In the genomic region with DNA sequence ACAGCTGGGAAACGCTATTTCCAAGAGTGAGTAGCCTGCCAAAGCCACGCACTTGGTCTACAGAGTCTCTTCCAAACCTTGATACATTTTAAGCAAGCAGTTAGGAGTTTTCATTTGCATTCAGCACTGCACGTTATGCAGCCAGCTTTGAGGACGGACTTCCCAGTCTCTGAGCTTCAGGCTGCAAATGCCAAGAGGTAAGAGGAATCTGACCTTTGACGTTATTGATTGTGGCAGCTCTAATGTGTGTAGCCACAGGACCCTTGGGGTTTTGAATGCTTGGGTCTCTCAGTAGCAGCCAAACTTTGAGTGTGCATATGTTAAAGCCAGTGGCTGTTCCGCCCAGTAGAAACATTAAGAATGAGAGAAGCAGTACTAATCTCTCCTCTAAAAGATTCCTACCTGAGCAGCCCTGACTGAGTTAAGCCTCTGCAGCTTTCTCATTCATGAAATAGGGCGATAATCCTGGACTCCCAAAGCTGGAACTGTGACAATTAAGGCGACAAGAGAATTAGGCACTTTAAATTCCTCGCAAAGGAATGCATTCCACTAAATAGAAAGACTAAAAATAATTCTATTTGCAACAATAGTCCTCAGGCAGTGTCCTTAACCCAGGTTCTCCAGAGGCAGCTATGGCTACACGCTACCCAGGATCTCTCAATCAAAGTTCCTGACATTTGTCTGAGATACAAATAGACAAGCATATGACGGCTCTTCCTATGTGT, we compare ENCODE assay signal across 17 mouse cellular contexts. TPM values are rescaled to one million over a fixed set of nuclear protein-coding genes. Genes with fewer than 3 reads are reported as not detected.
A peak's percentile ranks its signal among the peaks of the same experiment; 100 is the strongest.
DNase-seq lines count a peak whose midpoint lies in the region; ATAC-seq and TF ChIP-seq lines count a peak whose summit lies in the region.
"Had no signal": no experiment of that assay in that cellular context is flagged by ENCODE, and none has a peak within 500 bp of the region (broad histone marks: within the 10 kb centered on the region; RNA-seq: fewer than 3 reads in every experiment).

No protein-coding gene starts in this region.

- H3K4me2 ChIP-seq in hindbrain, postnatal 0 days (ENCODE audit: low read depth, low read length), result no peak overlapping the region
- no peak overlapping the region for H3K4me2 ChIP-seq in hindbrain, embryonic 12.5 days (replicated peaks)
- H3K4me2 ChIP-seq in midbrain, embryonic 14.5 days (ENCODE audit: low read length), result no peak overlapping the region
- H3K4me2 ChIP-seq: embryonic facial prominence, embryonic 15.5 days; hindbrain, embryonic 14.5 days; neural tube, embryonic 13.5 days; stomach, embryonic 15.5 days had no signal

- H3K27me3 ChIP-seq in hindbrain, postnatal 0 days (ENCODE audit: insufficient read depth, low read length), result no peaks in the 10 kb centered on the region
- H3K27me3 ChIP-seq in hindbrain, embryonic 12.5 days, result no peaks in the 10 kb centered on the region
- H3K27me3 ChIP-seq in embryonic facial prominence, embryonic 10.5 days (replicated peaks; ENCODE audit: low read depth, poor library complexity, severe bottlenecking), result no peaks in the 10 kb centered on the region
- H3K27me3 ChIP-seq in midbrain, embryonic 14.5 days (ENCODE audit: control insufficient read depth, insufficient read depth, low read length), result no peaks in the 10 kb centered on the region
- H3K27me3 ChIP-seq: embryonic facial prominence, embryonic 15.5 days; neural tube, embryonic 13.5 days; stomach, embryonic 15.5 days had no signal

- no peaks in the 10 kb centered on the region for H3K9me3 ChIP-seq in hindbrain, postnatal 0 days (ENCODE audit: low read length)
- no peaks in the 10 kb centered on the region for H3K9me3 ChIP-seq in hindbrain, embryonic 12.5 days (replicated peaks)
- no peaks in the 10 kb centered on the region for H3K9me3 ChIP-seq in embryonic facial prominence, embryonic 10.5 days
- H3K9me3 ChIP-seq in midbrain, embryonic 14.5 days (ENCODE audit: control insufficient read depth, low read length), result no peaks in the 10 kb centered on the region
- H3K9me3 ChIP-seq: embryonic facial prominence, embryonic 15.5 days; neural tube, embryonic 13.5 days; stomach, embryonic 15.5 days had no signal

- 34% methylated on average over 11 of the region's 11 CpGs for WGBS in hindbrain, postnatal 0 days
- WGBS in hindbrain, embryonic 12.5 days, result 48% methylated on average over 11 of the region's 11 CpGs
- WGBS in embryonic facial prominence, embryonic 10.5 days, result 37% methylated on average over 11 of the region's 11 CpGs
- WGBS in midbrain, embryonic 14.5 days, result 13% methylated on average over 11 of the region's 11 CpGs

- intact Hi-C loops in left cerebral cortex, postnatal 10 days (cut with DNase I), result no loop called here

- no peak overlapping the region for H3K4me3 ChIP-seq in hindbrain, postnatal 0 days (ENCODE audit: low read length)
- H3K4me3 ChIP-seq in hindbrain, embryonic 12.5 days, result no peak overlapping the region
- H3K4me3 ChIP-seq in embryonic facial prominence, embryonic 10.5 days, result no peak overlapping the region
- H3K4me3 ChIP-seq in midbrain, embryonic 14.5 days (replicated peaks; ENCODE audit: low read depth, low read length), result no peak overlapping the region
- H3K4me3 ChIP-seq: embryonic facial prominence, embryonic 15.5 days; neural tube, embryonic 13.5 days; stomach, embryonic 15.5 days had no signal

- no peak for TF ChIP-seq CTCF in hindbrain, postnatal 0 days (IDR thresholded peaks at IDR 0.05; ENCODE audit: low read depth)

- ATAC-seq in hindbrain, postnatal 0 days, result no peak
- no peak for ATAC-seq in hindbrain, embryonic 12.5 days (ENCODE audit: low FRiP score)
- no peak for ATAC-seq in midbrain, embryonic 14.5 days (ENCODE audit: low FRiP score, low TSS enrichment)
- ATAC-seq: intestine, postnatal 0 days had no signal

- no peak overlapping the region for H3K9ac ChIP-seq in hindbrain, postnatal 0 days (replicated peaks; ENCODE audit: low read length)
- no peak overlapping the region for H3K9ac ChIP-seq in hindbrain, embryonic 12.5 days
- no peak overlapping the region for H3K9ac ChIP-seq in midbrain, embryonic 14.5 days (replicated peaks; ENCODE audit: low read length)
- H3K9ac ChIP-seq: embryonic facial prominence, embryonic 15.5 days; hindbrain, embryonic 14.5 days; liver, embryonic 14.5 days; neural tube, embryonic 13.5 days; stomach, embryonic 15.5 days had no signal

- H3K27ac ChIP-seq in hindbrain, postnatal 0 days, result no peak overlapping the region
- no peak overlapping the region for H3K27ac ChIP-seq in hindbrain, embryonic 12.5 days
- H3K27ac ChIP-seq in embryonic facial prominence, embryonic 10.5 days (replicated peaks), result no peak overlapping the region
- no peak overlapping the region for H3K27ac ChIP-seq in midbrain, embryonic 14.5 days (replicated peaks; ENCODE audit: low read depth, low read length)
- H3K27ac ChIP-seq: embryonic facial prominence, embryonic 15.5 days; hindbrain, embryonic 14.5 days; liver, embryonic 14.5 days; neural tube, embryonic 13.5 days; stomach, embryonic 15.5 days had no signal

- no peaks in the 10 kb centered on the region for H3K36me3 ChIP-seq in hindbrain, postnatal 0 days (ENCODE audit: insufficient read depth, low read length)
- no peaks in the 10 kb centered on the region for H3K36me3 ChIP-seq in hindbrain, embryonic 12.5 days
- no peaks in the 10 kb centered on the region for H3K36me3 ChIP-seq in embryonic facial prominence, embryonic 10.5 days (replicated peaks)
- no peaks in the 10 kb centered on the region for H3K36me3 ChIP-seq in midbrain, embryonic 14.5 days (ENCODE audit: control insufficient read depth, insufficient read depth, low read length)
- H3K36me3 ChIP-seq: embryonic facial prominence, embryonic 15.5 days; neural tube, embryonic 13.5 days; stomach, embryonic 15.5 days had no signal

- DNase-seq in hindbrain, postnatal 0 days (ENCODE audit: low spot score), result peak; percentile 41
- DNase-seq in R1 (ENCODE audit: low read depth, low spot score), result peak; percentile 45
- DNase-seq in embryonic facial prominence, embryonic 10.5 days (ENCODE audit: low spot score), result peak; percentile 17
- peak; percentile 53 for DNase-seq in midbrain, embryonic 14.5 days
- no peak for DNase-seq in urinary bladder, postnatal 14 days (ENCODE audit: low spot score)
- DNase-seq in left cerebral cortex, postnatal 10 days (ENCODE audit: extremely low spot score in 1 of 2, low spot score in 2 of 2), result no peak
- DNase-seq: cerebellum, postnatal 14 days; gastrocnemius, postnatal 25 days; kidney, postnatal 4 days; lung, postnatal 36 days had no signal

- H3K4me1 ChIP-seq in hindbrain, postnatal 0 days (ENCODE audit: insufficient read depth, low read length), result peaks cover 12% of the 10 kb centered on the region; the same call in 1 of the 2 replicates
- H3K4me1 ChIP-seq in hindbrain, embryonic 12.5 days, result peaks cover 17% of the 10 kb centered on the region
- peaks cover 28% of the 10 kb centered on the region for H3K4me1 ChIP-seq in embryonic facial prominence, embryonic 10.5 days
- peaks cover 15% of the 10 kb centered on the region; the same call in 1 of the 2 replicates for H3K4me1 ChIP-seq in midbrain, embryonic 14.5 days (ENCODE audit: control insufficient read depth, insufficient read depth, low read length)
- H3K4me1 ChIP-seq: embryonic facial prominence, embryonic 15.5 days had no signal

RNA-seq across cellular contexts. Expression of a gene that starts 39.7 kb away (rescaled TPM):
- total RNA-seq in hindbrain, postnatal 0 days (2014; rRNA removed), result 21.1 and 24.8 TPM in 2 replicates
- 24.9 and 28.8 TPM in 2 replicates for polyA plus RNA-seq in hindbrain, postnatal 0 days (2015; fragmentation: Nextera tagmentation; extraction: Ambion mirVana)
- 49.6 and 54.1 TPM in 2 replicates for polyA plus RNA-seq in hindbrain, embryonic 12.5 days (2016; fragmentation: Nextera tagmentation; extraction: Ambion mirVana)
- polyA plus RNA-seq in embryonic facial prominence, embryonic 10.5 days (2016; fragmentation: Nextera tagmentation; extraction: Ambion mirVana), result 54.6 and 56.5 TPM in 2 replicates
- 43.1 and 53.1 TPM in 2 replicates for polyA plus RNA-seq in midbrain, embryonic 14.5 days (2014; fragmentation: Nextera tagmentation; extraction: Ambion mirVana)
- 10 to 100 TPM; 31.6 to 32.3 TPM for total RNA-seq in left cerebral cortex, postnatal 10 days (2021)

Comparison
In these comparisons a context has a peak if more than half of its experiments do, and no peak if none do; other contexts are left out.
1. DNase-seq: peak in hindbrain, postnatal 0 days (single experiment), R1 (single experiment), embryonic facial prominence, embryonic 10.5 days (single experiment) and midbrain, embryonic 14.5 days (single experiment); none in urinary bladder, postnatal 14 days (single experiment) and left cerebral cortex, postnatal 10 days (0 of 2).